Mouse (Mus musculus): ENCODE measurements around the gene Fyttd1.

DNA sequence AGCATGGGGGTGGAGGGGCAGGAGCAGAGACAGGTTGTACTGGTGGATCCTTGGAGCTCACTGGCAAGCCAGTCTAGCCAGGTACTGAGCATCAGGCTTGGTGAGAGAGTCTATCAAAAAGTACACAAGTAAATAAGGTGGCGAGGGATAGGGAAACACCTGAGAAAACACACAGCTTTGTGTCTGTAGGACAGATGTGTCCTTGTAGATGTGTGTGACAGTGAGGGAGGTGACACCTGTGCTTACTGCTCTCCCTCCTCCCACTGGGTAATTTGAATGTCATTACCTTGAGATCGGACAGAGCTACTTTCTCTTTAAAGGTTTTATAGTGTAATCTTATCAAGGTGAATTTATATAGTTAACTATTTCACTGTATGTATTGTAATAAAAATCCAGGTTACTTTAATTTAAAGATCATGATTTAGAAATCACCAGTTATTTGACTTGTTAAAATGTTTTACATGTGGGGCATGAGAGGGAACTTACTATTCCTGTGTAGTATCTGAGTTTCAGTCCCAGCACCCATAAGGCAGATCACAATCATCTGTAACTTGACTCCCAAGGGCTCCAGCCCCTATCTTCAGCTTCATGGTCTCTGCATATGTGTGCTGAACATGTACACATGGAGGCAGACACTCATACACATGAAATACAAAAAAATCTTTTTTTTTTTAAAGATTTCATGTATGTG lies 24.2 kb downstream of the Fyttd1 start:
- TF ChIP-seq CTCF (IDR thresholded peaks at IDR 0.05; ENCODE audit: control insufficient read depth, insufficient read depth, insufficient read length) (no peak), MAX (IDR thresholded peaks at IDR 0.05) (no peak)

All from C2C12 (cell line).